Mouse (Mus musculus) bone marrow, adult 2 months (tissue): ENCODE data around the gene Myh14.

ENCODE experiments used
- CTCF ChIP-seq: fragments of 200-500 bp; IDR thresholded peaks from 2 replicates; pipeline ENCODE4 v1.5.1; 2011; ENCODE audit warnings: low read length, control low read depth; ENCODE audit not compliant: control insufficient read depth, insufficient read depth
- POLR2A ChIP-seq: fragments of 200-500 bp; IDR thresholded peaks from 2 replicates; pipeline ENCODE4 v1.6.1; 2011; ENCODE audit warnings: low read depth, mild to moderate bottlenecking, control low read depth, low read length, borderline replicate concordance; ENCODE audit not compliant: control insufficient read depth

DNA sequence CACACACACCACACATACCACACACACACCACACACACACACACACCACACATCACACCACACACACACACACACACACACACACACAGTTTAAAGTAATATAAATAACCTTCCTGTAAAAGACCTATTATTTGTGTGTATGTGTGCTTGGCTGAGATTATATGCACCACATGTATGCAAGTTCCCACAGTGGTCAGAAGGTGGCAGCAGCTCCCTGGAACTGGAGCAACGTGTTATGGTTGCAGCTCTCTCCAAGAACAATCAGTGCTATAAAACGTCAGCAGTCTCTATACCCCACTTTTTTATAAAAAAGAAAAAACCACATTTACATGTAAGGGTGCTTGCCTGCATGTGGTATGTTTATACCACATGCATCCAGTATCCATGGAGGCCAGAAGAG, 4.2 kb downstream of the Myh14 start:
- TF ChIP-seq POLR2A (no peak), CTCF (no peak)
